Mouse (Mus musculus): ENCODE measurements at regions not wholly inside any gene's neighbourhood (a gene's known extent, or its start where the extent isn't known, plus 50 kb on each side); places are given as distances from the start of the nearest gene placed in this dataset.

GRCm38 (mm10) chr1:76660146-76660545, 854.7 kb downstream of the Epha4 start:
- DNase-seq (ENCODE audit: low spot score) = no peak

- no peak for DNase-seq (ENCODE audit: low spot score)
Measured at GRCm38 (mm10) chr1:76664381-76664780, 850.5 kb downstream of the Epha4 start.

- DNase-seq (ENCODE audit: low spot score) = peak; percentile 23
Measured at GRCm38 (mm10) chr1:76676836-76677235, 838.1 kb downstream of the Epha4 start.

GRCm38 (mm10) chr1:76705556-76705955, 809.3 kb downstream of the Epha4 start:
- no peak for DNase-seq (ENCODE audit: low spot score)

GRCm38 (mm10) chr1:76717639-76718292, 797.1 kb downstream of the Epha4 start:
- peak; percentile 34 for DNase-seq (ENCODE audit: low spot score)

- no peak for DNase-seq (ENCODE audit: low spot score)
Measured at GRCm38 (mm10) chr1:76724453-76724852, 790.4 kb downstream of the Epha4 start.

GRCm38 (mm10) chr1:76737003-76737402, 777.9 kb downstream of the Epha4 start:
- peak; percentile 23 for DNase-seq (ENCODE audit: low spot score)

- no peak for DNase-seq (ENCODE audit: low spot score)
Measured at GRCm38 (mm10) chr1:76737663-76738062, 777.2 kb downstream of the Epha4 start.

- DNase-seq (ENCODE audit: low spot score) = no peak
Measured at GRCm38 (mm10) chr1:76772694-76773093, 742.2 kb downstream of the Epha4 start.

- no peak for DNase-seq (ENCODE audit: low spot score)
Measured at GRCm38 (mm10) chr1:76786871-76787270, 728.0 kb downstream of the Epha4 start.

- no peak for DNase-seq (ENCODE audit: low spot score)
Measured at GRCm38 (mm10) chr1:76793438-76793837, 721.5 kb downstream of the Epha4 start.

GRCm38 (mm10) chr1:76819906-76820305, 695.0 kb downstream of the Epha4 start:
- no peak for DNase-seq (ENCODE audit: low spot score)

- DNase-seq (ENCODE audit: low spot score) = no peak
Measured at GRCm38 (mm10) chr1:76821610-76822009, 693.3 kb downstream of the Epha4 start.

GRCm38 (mm10) chr1:76829690-76830089, 685.2 kb downstream of the Epha4 start:
- DNase-seq (ENCODE audit: low spot score) = no peak

- DNase-seq (ENCODE audit: low spot score) = peak; percentile 21
Measured at GRCm38 (mm10) chr1:76832311-76832710, 682.6 kb downstream of the Epha4 start.

- no peak for DNase-seq (ENCODE audit: low spot score)
Measured at GRCm38 (mm10) chr1:76835028-76835683, 679.7 kb downstream of the Epha4 start.

GRCm38 (mm10) chr1:76849346-76849745, 665.5 kb downstream of the Epha4 start:
- DNase-seq (ENCODE audit: low spot score) = peak; percentile 35

- peak; percentile 60 for DNase-seq (ENCODE audit: low spot score)
Measured at GRCm38 (mm10) chr1:76866304-76866968, 648.5 kb downstream of the Epha4 start.

- DNase-seq (ENCODE audit: low spot score) = no peak
Measured at GRCm38 (mm10) chr1:76873207-76873606, 641.7 kb downstream of the Epha4 start.

- DNase-seq (ENCODE audit: low spot score) = no peak
Measured at GRCm38 (mm10) chr1:76880111-76880782, 634.6 kb downstream of the Epha4 start.

- DNase-seq (ENCODE audit: low spot score) = peak; percentile 35
Measured at GRCm38 (mm10) chr1:76880783-76881145, 634.1 kb downstream of the Epha4 start.

- peak; percentile 56 for DNase-seq (ENCODE audit: low spot score)
Measured at GRCm38 (mm10) chr1:76896152-76896864, 618.6 kb downstream of the Epha4 start.

Data from embryo, embryonic 10 days (tissue).